Mouse (Mus musculus): ENCODE measurements around the gene Dkk3.

Dkk3 gene

DNA sequence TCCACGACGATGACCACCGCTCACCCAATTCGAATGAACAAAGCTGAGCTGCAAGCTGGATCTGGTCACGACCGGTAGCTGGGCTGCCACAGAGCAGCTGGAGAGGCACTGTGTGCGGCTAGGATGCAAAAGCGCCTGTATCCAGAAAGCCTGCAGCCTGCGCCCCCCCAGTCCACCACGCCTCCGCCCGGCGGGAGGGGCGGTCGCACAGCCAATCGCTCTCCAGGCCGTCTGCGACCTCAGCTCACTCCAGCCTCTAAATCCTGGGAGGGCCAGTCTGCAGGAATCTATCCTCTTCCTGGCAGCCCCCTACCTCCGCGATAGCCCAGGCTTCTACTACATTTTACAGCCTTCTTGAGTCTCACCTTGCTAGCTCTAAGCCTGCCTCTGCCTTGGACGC, at the start of gene Dkk3:
Gene Dkk3, minus strand, starts transcription at position 116 of the 400 bp plus-strand sequence.
- DNase-seq, result peak; percentile 77

DNA sequence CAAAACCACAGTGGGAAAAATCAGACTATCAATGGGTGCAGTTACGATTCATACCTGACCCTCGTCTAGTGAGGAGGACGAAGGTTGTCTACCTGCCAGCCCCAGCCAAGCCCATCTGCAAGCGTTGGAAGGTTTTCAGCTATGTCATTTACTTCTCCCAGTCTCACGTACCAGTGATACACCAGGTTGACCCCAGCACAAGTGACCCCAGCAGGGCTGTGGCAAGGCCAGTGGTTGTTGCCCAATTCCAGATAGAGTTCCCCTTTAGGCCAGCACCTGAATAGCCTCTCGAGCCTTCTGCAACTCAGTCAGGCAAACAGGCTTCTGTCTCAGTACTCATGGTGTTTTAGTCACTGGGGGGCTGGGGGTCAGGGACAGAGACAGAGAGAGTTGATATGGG, 48.9 kb upstream of the Dkk3 start:
- no peak for DNase-seq

GRCm38 (mm10) chr7:112205513-112205912, 46.7 kb upstream of the Dkk3 start:
- no peak for DNase-seq

DNA sequence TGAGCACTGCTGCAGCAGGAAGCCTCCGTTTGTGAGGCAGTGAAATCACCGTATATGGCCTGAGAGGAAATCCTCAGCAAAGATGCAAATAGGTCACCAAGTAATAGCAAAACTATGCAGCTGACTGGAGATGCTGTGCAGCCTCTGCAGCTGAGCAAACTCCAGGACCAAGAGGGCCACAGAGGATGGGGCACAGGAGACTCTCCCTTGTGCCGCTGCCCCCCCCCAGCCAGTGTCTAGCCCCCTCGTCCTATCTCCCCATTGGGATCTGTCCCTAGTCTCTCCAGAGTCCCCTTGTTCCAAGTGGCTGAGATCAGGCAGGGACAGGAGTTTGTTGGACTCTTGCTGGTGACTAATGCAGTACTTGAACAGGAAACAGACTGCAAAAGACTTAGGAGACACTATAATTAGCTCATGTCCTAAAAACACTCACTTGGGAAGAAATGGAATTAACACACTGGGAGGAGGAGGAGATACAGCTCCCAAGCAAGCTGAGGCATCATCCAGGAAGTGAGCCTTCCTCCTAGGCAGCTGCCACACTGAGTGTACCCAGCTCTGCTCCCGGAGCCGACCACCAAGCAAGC, 45.6 kb upstream of the Dkk3 start:
- DNase-seq, result no peak

GRCm38 (mm10) chr7:112203937-112204336, 45.1 kb upstream of the Dkk3 start:
- no peak for DNase-seq

- no peak for DNase-seq
Observed at GRCm38 (mm10) chr7:112202843-112203242, 44.0 kb upstream of the Dkk3 start.

GRCm38 (mm10) chr7:112202194-112202593, 43.3 kb upstream of the Dkk3 start:
- DNase-seq, result no peak

DNA sequence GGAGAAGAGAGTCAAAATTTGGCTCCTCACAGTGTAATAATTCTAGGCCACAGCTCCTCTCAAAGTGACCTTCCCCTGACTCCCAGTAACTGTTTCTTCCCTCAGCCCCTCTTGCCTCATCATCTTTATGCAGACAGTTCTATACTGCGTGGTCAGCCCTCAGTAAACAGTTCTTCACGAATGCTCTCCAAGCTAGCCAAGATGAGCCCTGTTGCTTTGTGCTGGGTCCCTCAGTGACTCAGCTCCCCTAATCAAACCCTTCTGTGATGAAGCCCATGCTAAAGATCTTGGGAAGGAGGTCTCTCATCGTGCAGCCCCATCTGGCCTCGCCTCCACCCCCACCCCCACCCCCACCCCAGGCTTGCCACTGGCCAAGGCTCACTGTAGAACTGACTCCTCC, 41.9 kb upstream of the Dkk3 start:
- DNase-seq, result no peak

DNA sequence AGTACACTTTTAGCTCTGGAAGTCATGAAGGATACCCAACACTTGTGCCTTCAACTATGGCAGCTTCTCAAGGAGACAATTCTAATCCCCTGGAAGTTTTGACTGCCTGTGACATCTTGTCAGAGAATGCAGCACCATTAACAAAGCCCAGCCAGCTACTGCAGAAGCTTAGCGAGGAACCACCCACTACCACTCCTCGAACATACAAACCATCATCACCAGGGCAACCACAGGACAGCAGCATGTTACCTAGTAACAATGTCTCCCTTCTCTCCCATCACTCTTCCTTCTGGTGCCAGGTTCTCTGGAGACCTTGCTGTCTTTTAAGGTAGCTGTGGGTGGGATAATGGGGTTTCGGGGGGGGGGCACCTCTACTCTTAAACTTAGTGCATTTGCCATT, 40.5 kb upstream of the Dkk3 start:
- no peak for DNase-seq

DNA sequence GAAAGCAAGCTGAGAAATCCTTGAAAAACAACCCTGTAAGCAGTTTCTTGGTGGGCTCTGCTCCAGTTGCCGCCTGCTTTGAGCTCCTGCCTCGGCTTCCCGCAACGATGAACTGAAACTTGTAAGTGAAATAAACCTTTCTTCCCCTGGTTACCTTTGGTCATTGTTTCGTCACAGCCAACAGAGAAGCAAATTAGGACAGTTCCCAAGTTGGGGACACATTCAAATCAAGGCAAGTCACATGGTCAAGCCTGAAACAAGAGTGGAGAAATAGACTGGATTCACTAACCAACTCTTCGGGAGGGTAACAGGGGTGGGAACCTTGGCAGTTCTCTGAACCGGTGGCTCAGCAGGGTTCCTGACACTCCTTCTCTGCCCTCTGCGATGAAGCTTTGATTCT, 38.6 kb upstream of the Dkk3 start:
- no peak for DNase-seq

DNA sequence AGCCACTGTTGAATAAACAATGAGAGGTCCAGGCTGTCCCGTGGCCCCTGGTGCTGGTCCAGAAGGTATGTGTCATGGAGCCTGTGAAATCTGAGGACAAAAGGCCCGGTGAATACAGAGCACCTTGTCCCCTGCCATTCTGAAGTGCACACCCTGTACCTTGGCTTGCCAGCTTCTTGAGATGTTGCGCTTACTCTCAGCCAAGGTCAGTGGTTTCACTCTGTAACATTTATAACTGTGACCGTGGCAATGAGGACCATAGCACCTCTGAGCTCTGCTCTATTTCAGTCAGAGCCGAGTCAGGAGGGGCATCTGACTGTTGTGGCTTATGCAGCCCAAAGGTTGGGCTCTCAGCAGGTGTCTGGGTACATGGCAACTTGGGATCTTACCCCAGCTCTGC, 35.4 kb upstream of the Dkk3 start:
- DNase-seq, result no peak

DNA sequence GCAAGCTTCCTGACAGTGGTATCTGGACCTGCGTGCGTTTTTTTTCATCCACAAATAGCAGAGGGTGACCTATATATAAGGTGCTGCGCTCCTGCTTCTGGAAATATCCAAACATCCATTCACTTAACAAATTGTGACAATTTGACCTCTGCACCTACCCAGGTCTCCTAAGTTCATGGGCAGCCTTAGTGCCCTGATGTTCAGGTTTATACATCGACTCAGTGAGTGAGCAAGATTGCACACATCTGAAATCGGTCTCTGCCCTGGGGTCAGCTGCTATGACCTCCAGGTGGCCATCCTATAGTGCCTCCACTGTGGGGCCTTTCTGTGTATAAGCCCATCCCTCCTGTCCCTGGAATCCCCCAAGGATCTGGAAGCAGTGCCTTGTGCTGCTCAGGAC, 33.9 kb upstream of the Dkk3 start:
- no peak for DNase-seq

- DNase-seq, result no peak
Observed at GRCm38 (mm10) chr7:112192237-112192636, 33.4 kb upstream of the Dkk3 start.

DNA sequence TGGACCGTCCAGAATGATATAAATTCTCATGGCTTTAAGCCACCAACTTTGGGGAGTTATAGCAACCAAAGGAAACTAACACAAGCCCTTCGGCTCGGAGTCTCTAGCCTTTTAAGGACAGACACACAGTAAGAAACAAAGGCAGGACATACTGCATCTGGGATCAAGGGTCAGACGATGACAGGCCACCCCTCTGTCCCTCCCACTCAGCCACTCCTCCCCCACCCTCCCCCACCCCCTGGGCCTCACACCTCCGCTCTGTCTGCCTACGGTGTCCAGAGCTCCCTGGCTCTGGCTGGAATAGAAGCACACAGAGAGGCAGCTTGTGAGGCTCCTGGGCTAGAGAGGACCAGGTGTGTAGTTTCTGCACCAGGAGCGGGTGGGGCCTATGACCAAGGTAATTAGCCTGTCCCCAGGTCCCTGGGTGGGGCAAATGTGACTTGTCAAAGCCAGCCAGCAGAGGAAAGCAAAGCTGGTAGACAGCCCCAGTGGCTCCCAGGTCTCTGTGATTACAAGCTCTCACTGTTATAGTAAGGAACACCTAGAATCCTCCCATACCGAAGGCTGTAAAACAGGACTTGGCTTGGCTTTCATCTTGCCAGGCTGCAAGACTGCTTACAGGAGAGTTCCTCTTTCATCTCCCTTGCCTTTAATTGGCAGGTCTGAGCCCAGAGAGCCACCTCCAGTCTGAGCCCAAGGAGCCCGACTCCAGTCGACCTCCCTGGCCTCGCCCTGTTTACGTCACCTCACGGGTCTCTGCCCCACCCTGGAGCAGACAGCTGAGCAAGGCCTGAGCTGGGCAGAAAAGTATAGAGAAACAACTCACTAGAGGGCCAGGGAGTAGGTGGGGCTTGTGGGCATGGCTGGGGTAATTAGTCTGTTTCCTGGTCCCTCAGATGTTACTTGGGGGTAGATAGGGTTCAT, 28.9 kb upstream of the Dkk3 start:
- DNase-seq, result no peak

DNA sequence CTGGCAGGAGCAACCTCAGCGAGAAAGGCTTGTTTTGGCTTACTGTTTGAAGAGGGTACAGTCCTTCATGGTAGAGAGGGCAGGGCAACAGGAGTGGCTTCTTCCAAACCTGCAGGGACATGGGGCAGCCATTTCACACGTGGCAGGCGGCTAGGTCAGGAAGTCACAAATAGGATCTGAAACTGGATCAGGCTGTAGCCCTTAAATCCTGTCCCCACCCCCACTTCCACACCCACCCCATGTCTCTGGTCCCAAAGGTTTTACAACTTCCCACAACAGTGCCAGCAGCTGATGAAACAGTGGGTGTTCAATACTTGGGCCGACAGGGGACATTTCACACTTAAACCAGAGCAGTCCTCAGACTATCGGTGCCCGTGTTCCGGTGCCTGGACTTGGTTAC, 28.0 kb upstream of the Dkk3 start:
- DNase-seq, result no peak

- DNase-seq, result peak; percentile 60
Observed at GRCm38 (mm10) chr7:112185226-112185745, 26.4 kb upstream of the Dkk3 start.

- peak; percentile 61 for DNase-seq
Observed at GRCm38 (mm10) chr7:112184519-112185225, 25.8 kb upstream of the Dkk3 start.

DNA sequence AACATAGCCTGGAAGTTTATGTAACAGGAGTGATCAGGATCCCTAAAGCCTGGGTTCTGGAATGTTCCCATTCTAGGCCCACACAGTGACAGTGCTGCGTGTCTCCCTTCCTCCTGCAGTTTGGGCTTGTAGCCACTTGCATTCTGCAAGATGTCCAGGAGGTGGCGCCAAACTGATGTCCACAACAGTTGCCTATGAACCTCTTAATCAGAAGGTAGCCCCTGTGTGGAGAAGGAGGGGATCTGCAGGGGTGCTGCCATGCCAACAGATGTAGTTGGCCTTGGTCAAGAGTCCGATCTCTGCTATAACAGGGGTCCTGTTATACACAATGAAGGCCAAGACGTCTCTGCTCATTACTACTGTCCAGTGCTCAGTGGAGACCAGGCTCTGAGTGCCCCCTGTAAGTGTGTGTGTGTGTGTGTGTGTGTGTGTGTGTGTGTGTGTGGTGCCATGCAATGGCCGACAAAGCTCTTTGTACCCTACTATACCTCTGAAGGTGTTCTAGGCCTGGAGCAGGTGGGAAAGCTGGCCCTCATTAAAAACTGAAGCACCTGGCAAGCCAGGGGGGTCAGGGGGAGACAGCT, 24.5 kb upstream of the Dkk3 start:
- DNase-seq, result peak; percentile 94

DNA sequence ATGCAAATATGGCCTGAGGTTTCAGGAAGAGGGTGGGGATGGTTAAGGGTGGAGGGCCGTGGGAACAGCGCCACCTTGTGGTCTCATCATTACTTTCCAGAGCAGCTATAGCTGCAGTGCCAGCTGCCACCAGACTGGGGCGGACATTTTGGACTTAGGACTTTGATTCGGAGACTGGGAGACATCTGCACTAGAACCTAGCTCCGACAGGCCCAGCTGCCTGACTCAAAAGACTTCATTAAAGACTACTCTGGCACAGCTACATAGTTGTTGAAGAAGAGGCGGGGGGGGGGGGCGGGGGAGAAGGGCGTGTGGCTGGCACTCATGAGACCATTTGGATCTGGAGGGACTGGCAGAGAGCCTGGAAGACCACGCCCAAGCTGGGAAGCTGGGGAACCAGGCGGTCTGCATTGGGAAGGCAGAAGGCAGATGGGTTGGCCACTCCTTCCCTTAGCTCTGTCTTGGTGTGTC, 21.4 kb upstream of the Dkk3 start:
- DNase-seq, result peak; percentile 92

GRCm38 (mm10) chr7:112176627-112177026, 17.8 kb upstream of the Dkk3 start:
- no peak for DNase-seq

GRCm38 (mm10) chr7:112172669-112173068, 13.8 kb upstream of the Dkk3 start:
- no peak for DNase-seq

DNA sequence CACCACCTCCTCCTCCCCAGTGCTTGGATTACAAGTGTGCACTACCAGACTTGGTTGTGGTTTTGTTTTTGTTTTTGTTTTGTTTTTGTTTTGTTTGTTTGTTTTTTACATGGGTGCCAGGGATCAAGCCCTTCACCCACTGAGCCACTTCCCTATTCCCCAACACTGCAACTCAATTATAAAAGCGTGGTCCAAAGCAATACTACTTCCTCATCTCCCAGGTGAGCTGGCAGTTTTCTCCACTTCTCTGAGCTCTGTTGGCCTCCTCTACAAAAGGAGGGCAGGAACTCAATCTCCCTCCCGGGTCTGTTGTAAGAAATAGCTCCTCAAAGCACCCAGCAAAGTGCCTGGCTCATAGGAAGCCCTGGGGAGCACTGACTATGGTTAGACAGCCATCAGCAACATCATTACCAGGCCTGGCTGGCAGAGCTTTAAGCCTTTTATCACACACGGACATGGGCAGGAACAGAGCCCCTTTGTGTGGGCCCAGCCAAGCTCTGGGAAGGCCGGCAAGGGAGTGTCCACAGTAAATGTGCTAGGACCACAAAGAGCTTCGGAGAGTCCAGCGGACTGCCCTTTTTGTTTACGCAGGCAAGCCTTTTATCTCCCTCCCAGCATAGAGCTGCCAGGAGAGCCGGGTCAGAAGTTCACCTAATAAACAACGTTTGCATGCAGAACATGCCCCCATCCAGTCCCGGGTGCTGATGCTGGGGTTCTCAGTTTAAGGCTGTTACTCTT, 11.3 kb upstream of the Dkk3 start:
- peak; percentile 38 for DNase-seq
